Mouse (Mus musculus) hindbrain, embryonic 12.5 days (tissue): Measurements from ENCODE around the gene Syt6. TPM values are rescaled to one million over a fixed set of nuclear protein-coding genes. Genes with fewer than 3 reads are reported as not detected.

Source experiments
- ATAC-seq: fragments of 200-750 bp; cut with Nextera tagmentation; 2 replicates; pipeline ENCODE4 v1.8.0; 2017; ENCODE audit warnings: moderate TSS enrichment; ENCODE audit not compliant: low FRiP score
- H3K27ac ChIP-seq: fragments of 300-500 bp; sonication (generic); 2 replicates; pipeline ENCODE4 v1.5.1; 2016; ENCODE audit warnings: mild to moderate bottlenecking
- H3K27me3 ChIP-seq: fragments of 300-500 bp; sonication (generic); 2 replicates; pipeline ENCODE4 v1.6.1; 2016; ENCODE audit warnings: mild to moderate bottlenecking
- H3K36me3 ChIP-seq: fragments of 300-500 bp; sonication (generic); 2 replicates; pipeline ENCODE4 v1.6.1; 2016; ENCODE audit warnings: mild to moderate bottlenecking
- H3K4me1 ChIP-seq: fragments of 300-500 bp; sonication (generic); 2 replicates; pipeline ENCODE4 v1.6.1; 2016
- H3K4me2 ChIP-seq: fragments of 300-500 bp; sonication (generic); replicated peaks from 2 replicates; pipeline ENCODE4 v1.6.1; 2016; ENCODE audit warnings: mild to moderate bottlenecking
- H3K4me3 ChIP-seq: fragments of 300-500 bp; sonication (generic); 2 replicates; pipeline ENCODE4 v1.5.1; 2016; ENCODE audit warnings: mild to moderate bottlenecking
- H3K9ac ChIP-seq: fragments of 300-500 bp; sonication (generic); 2 replicates; pipeline ENCODE4 v1.6.1; 2016; ENCODE audit warnings: mild to moderate bottlenecking, moderate library complexity
- H3K9me3 ChIP-seq: fragments of 300-500 bp; sonication (generic); replicated peaks from 2 replicates; pipeline ENCODE4 v1.6.1; 2016; ENCODE audit warnings: mild to moderate bottlenecking
- WGBS: fragments of 180-500 bp; shearing (Covaris S2); methylation state at CpG from one replicate; pipeline ENCODE4 v1.1.7; 2016; 5-methylcytosine and 5-hydroxymethylcytosine counted together
- microRNA-seq: library from miRNA; unstranded; fragments of <30 nt; microRNA quantifications from one replicate; pipeline ENCODE4, GENCODE M21; 2017
- polyA plus RNA-seq: library from polyadenylated mRNA; unstranded; fragments of >200 nt; fragmentation: Nextera tagmentation; extraction: Ambion mirVana; gene quantifications from 2 replicates; pipeline ENCODE4 v1.2.1, GENCODE M21; 2016

Gene Syt6
- polyA plus RNA-seq, 1 experiment from 2014 or later, result 6.8 TPM

DNA sequence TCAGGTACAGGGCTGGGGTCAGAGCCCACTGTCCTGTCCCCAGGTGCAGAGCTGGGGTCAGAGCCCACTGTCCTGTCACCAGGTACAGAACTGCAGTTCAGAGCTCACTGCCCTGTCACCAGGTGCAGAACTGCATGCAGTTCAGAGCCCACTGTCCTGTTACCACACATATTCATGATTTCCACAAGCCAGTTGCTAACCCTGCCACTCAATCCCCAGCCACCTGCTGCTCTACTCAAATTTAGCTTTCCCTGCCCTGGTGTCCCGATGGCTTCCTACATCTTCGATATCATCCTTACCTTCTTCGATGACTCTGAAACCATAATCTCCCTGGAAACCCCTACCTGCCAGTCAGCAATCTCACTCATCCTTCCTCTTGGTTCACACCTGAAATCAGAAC, 88.4 kb downstream of the Syt6 start:
- no peaks in the 10 kb centered on the region for H3K36me3 ChIP-seq
- ATAC-seq, result no peak
- no peaks in the 10 kb centered on the region for H3K4me1 ChIP-seq
- no peak overlapping the region for H3K4me3 ChIP-seq
- 98% methylated on average over 3 of the region's 3 CpGs for WGBS
- H3K9ac ChIP-seq, result no peak overlapping the region
- no peak overlapping the region for H3K27ac ChIP-seq
- no peaks in the 10 kb centered on the region for H3K27me3 ChIP-seq
- no peak overlapping the region for H3K4me2 ChIP-seq
- no peaks in the 10 kb centered on the region for H3K9me3 ChIP-seq

DNA sequence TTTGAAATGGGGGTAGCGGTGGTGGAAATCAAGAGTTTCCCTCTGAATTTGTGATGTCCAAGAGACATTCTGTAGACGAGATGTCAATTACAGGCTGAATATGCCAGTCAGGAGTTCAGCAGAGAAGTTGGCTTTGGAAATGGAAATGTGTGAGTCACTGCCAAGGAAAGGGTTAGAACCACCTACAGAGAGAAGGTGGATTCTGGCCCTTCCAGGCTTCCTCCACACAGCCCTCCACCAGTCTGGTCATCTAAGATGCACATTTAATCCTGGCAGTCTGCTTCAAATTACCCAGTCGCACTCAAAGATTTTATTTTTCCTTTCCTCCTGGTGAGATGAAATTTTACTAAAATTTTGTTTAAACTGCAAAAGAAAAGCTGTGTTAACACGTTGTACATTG, 97.1 kb downstream of the Syt6 start:
- no peak overlapping the region for H3K4me2 ChIP-seq
- H3K27ac ChIP-seq, result no peak overlapping the region
- no peak overlapping the region for H3K4me3 ChIP-seq
- H3K4me1 ChIP-seq, result no peaks in the 10 kb centered on the region
- no peaks in the 10 kb centered on the region for H3K27me3 ChIP-seq
- no peak overlapping the region for H3K9ac ChIP-seq
- 74% methylated on average over 4 of the region's 4 CpGs for WGBS
- no peaks in the 10 kb centered on the region for H3K9me3 ChIP-seq
- no peak for ATAC-seq
- no peaks in the 10 kb centered on the region for H3K36me3 ChIP-seq

DNA sequence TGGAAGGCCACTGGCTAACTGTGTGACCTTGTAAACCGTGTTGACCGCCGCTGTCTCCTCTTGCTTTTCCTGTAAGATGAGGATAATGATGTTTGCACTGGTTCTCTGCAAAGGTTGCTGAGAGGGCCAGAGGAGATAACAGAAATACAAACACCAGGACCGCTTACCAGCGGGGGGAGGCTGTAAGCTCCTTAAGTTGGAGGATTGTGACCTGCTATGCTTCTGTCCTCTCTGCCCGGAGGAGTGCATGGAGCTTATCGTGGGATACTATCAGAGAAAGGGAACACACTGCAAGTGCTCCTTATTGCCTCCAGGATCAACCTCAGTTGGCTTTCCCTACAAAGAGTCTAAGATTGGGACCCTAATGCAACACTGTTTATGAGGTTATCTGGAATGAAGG, 97.7 kb downstream of the Syt6 start:
- Histone ChIP-seq H3K9ac (no peak overlapping the region), H3K4me3 (no peak overlapping the region), H3K4me2 (no peak overlapping the region), H3K27me3 (no peaks in the 10 kb centered on the region), H3K4me1 (no peaks in the 10 kb centered on the region), H3K27ac (no peak overlapping the region), H3K9me3 (no peaks in the 10 kb centered on the region), H3K36me3 (no peaks in the 10 kb centered on the region)
- 68% methylated on average over 7 of the region's 7 CpGs for WGBS
- ATAC-seq, result no peak

DNA sequence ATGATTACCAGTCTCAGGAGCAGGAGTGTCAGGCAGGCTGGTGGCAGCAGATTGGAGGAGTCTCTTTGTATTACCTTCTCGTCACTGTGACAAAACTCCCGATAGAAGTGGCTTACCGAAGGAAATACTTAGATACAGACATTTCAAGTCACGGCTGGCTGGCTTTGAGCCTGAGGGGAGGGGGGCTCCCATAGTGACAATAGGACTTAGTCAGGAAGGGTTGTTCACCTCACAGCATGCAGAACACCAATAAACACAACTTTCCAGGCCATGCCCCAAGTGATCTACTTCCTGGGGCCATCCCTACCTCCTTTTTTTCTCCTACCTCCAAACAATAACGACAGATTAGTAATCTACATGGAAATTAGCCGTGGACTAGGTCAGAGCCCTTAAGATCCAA, 103.8 kb downstream of the Syt6 start:
- no peak overlapping the region for H3K27ac ChIP-seq
- no peak overlapping the region for H3K9ac ChIP-seq
- H3K4me1 ChIP-seq, result peaks cover 9% of the 10 kb centered on the region
- no peak overlapping the region for H3K4me2 ChIP-seq
- 36% methylated on average over 6 of the region's 6 CpGs for WGBS
- H3K27me3 ChIP-seq, result no peaks in the 10 kb centered on the region
- no peaks in the 10 kb centered on the region for H3K9me3 ChIP-seq
- no peak for ATAC-seq
- H3K4me3 ChIP-seq, result no peak overlapping the region
- H3K36me3 ChIP-seq, result no peaks in the 10 kb centered on the region

DNA sequence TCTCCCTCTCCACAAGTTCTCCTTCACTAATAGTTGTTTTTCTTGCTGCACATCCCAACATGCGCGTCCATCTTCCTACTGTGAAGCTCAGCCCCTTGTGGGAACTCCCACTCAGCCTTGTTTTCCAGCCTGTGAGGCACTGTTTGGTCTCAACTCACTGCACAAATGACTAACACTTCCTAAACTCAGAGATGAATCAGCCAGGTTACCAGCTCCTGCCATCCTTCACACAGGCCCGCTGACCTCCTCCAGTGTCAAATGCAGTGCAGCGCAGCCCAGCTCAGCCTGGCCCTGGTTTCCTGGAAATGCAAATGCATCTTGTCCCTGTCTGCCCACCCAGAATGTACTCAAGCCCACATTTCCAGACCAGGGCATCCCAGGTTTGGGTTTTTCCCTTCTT, 107.4 kb downstream of the Syt6 start:
- peaks cover 11% of the 10 kb centered on the region for H3K4me1 ChIP-seq
- no peaks in the 10 kb centered on the region for H3K27me3 ChIP-seq
- 49% methylated on average over 4 of the region's 4 CpGs for WGBS
- H3K4me3 ChIP-seq, result no peak overlapping the region
- H3K9me3 ChIP-seq, result no peaks in the 10 kb centered on the region
- H3K4me2 ChIP-seq, result no peak overlapping the region
- H3K9ac ChIP-seq, result no peak overlapping the region
- ATAC-seq, result no peak
- H3K27ac ChIP-seq, result no peak overlapping the region
- H3K36me3 ChIP-seq, result no peaks in the 10 kb centered on the region

DNA sequence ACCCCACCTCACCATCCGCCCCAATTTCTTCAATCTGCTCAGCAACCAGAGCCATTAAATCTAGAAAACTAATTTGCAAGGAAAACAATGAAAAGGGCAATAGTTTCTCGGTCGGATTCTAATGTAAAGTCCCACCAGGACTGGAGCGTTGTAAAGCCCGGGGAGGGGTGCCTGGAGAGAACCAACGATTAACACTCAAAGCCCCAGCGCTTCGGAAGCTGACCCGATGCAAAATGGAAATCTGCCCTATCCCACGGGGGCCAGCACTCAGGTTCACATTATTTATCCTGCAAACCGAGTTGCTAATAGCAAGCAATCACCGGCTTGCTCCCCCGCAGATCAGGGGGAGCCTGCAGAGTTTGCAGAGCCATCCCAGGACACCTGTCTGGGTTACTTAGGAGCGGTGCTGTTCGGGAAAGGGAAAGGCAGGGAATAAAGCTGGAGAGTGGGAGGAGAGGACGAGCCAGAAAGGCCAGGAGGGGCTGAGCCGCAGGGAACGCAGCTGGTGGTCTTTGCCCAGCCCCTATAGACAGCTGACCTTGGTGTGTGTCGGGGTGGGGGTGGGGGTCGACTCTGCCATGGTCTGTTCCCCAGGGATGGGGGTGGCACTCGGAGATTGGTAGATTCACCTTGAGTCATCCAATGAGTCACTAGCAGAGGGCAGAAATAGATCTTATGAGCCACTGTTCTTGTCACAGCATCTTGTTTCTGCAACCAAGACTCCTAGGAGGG, 108.4 kb downstream of the Syt6 start:
- no peak overlapping the region for H3K27ac ChIP-seq
- no peaks in the 10 kb centered on the region for H3K9me3 ChIP-seq
- H3K4me3 ChIP-seq, result no peak overlapping the region
- H3K36me3 ChIP-seq, result no peaks in the 10 kb centered on the region
- H3K4me1 ChIP-seq, result peaks cover 11% of the 10 kb centered on the region
- H3K4me2 ChIP-seq, result peak overlapping the region; percentile 45
- no peak overlapping the region for H3K9ac ChIP-seq
- ATAC-seq, result 0 out of 2 replicates have a peak, but pooled peaks have one; percentile 43
- no peaks in the 10 kb centered on the region for H3K27me3 ChIP-seq
- 4% methylated on average over 21 of the region's 21 CpGs for WGBS

DNA sequence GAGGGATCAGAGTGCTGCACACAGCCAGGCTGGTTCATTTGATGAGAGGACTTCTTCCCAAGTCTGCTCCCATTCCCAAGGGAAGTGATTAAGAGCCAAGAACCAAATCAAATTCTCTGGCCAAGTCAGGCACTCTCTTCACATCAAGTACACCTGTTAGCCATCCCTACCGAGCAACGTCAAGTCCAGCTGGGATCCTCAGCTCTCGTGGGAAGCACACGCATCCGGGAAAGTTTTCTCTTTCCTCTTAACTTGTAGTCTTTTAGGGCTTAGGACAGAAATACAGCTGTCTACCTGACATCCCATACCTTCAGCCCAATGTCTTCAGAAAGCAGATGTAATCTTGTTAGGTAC, 108.9 kb downstream of the Syt6 start:
- 0 out of 2 replicates have a peak, but pooled peaks have one; percentile 2 for ATAC-seq
- H3K27ac ChIP-seq, result no peak overlapping the region
- WGBS, result 38% methylated on average over 5 of the region's 5 CpGs
- no peak overlapping the region for H3K9ac ChIP-seq
- H3K9me3 ChIP-seq, result no peaks in the 10 kb centered on the region
- H3K4me2 ChIP-seq, result no peak overlapping the region
- H3K27me3 ChIP-seq, result no peaks in the 10 kb centered on the region
- H3K4me3 ChIP-seq, result no peak overlapping the region
- H3K36me3 ChIP-seq, result no peaks in the 10 kb centered on the region
- peaks cover 11% of the 10 kb centered on the region for H3K4me1 ChIP-seq

DNA sequence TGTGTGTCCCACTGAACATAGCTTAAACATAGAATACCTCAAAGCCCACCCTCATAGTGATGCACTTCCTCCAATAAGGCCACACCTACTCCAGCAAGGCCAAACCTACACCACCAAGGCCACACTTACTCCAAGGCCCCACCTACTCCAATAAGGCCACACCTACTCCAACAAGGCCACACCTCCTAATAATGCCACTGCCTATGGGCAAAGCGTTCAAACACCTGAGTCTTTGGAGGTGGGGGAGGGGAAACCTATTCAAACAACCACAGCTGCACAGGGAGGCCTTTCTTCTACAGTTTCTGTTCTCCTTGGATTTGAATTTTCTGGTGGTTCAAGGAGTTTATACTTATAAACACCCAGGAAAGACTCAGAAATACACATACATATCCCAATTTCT, 114.0 kb downstream of the Syt6 start:
- H3K9ac ChIP-seq, result no peak overlapping the region
- H3K4me3 ChIP-seq, result no peak overlapping the region
- no peaks in the 10 kb centered on the region for H3K9me3 ChIP-seq
- no peak overlapping the region for H3K27ac ChIP-seq
- 75% methylated on average over 1 of the region's 1 CpGs for WGBS
- no peak for ATAC-seq
- H3K4me2 ChIP-seq, result no peak overlapping the region
- no peaks in the 10 kb centered on the region for H3K4me1 ChIP-seq
- no peaks in the 10 kb centered on the region for H3K27me3 ChIP-seq
- H3K36me3 ChIP-seq, result no peaks in the 10 kb centered on the region

DNA sequence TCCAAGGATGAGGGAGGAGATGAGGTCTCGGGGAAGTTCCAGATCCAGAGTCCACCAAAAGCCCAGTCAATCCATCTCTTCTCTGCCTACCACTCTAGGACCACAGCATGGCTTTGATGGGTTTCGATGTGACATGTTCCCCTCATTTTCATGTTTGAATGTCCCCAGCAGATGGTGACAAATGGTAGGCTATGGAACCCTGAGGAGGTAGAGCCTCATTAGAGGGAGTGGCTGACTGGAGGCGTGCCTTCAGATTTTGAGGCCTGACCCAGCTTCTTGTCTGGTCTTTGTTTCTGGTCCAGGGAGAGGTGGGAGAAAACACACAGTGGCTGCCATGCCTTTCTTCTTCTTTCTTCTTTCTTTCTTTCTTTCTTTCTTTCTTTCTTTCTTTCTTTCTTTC, 115.5 kb downstream of the Syt6 start:
- Histone ChIP-seq H3K27ac (no peak overlapping the region), H3K4me1 (no peaks in the 10 kb centered on the region), H3K9ac (no peak overlapping the region), H3K36me3 (no peaks in the 10 kb centered on the region), H3K4me3 (no peak overlapping the region), H3K9me3 (no peaks in the 10 kb centered on the region), H3K27me3 (no peaks in the 10 kb centered on the region), H3K4me2 (no peak overlapping the region)
- no peak for ATAC-seq
- WGBS, result 82% methylated on average over 3 of the region's 3 CpGs

Small RNAs within 50 kb of the gene (microRNA-seq; reads per million reads assigned to microRNA genes)
- not detected for gene Gm25325

Other genes starting within 250 kb of the Syt6 start
- gene Atg4a-ps, start 70.8 kb downstream of the Syt6 start, polyA plus RNA-seq, result not detected in 2 replicates
- 16.9 and 18.3 TPM in 2 replicates for gene Olfml3, start 162.8 kb downstream of the Syt6 start, polyA plus RNA-seq
- not detected in 2 replicates for gene Gm10964, start 164.1 kb downstream of the Syt6 start, polyA plus RNA-seq
- gene Hipk1, start 216.3 kb downstream of the Syt6 start, polyA plus RNA-seq, result 16.5 and 17.1 TPM in 2 replicates
- gene Dclre1b, start 234.2 kb downstream of the Syt6 start, polyA plus RNA-seq, result 22.1 and 24.0 TPM in 2 replicates
- 24.6 and 26.1 TPM in 2 replicates for gene Ap4b1, start 234.3 kb downstream of the Syt6 start, polyA plus RNA-seq
- gene Gm43064, start 234.3 kb downstream of the Syt6 start, polyA plus RNA-seq, result 0.23 and 0.42 TPM in 2 replicates